Mouse (Mus musculus) embryonic fibroblast, embryonic 13.5 days (primary cell): Measurements from ENCODE around the gene Sh3gl1. TPM values are rescaled to one million over a fixed set of nuclear protein-coding genes. Genes with fewer than 3 reads are reported as not detected.

Experiments
- H3K27ac ChIP-seq: 2 replicates; pipeline ENCODE4 v1.5.1; 2012; ENCODE audit warnings: low read length, control low read depth, inconsistent platforms; ENCODE audit not compliant: insufficient read depth
- H3K4me1 ChIP-seq: 2 replicates; pipeline ENCODE4 v1.6.1; 2011; ENCODE audit warnings: low read length; ENCODE audit not compliant: control insufficient read depth, insufficient read depth
- H3K4me3 ChIP-seq: 2 replicates; pipeline ENCODE4 v1.5.1; 2011; ENCODE audit warnings: mild to moderate bottlenecking, control low read depth, low read length; ENCODE audit not compliant: insufficient read depth
- CTCF ChIP-seq: IDR thresholded peaks from 2 replicates; pipeline ENCODE4 v1.5.1; 2011; ENCODE audit warnings: mild to moderate bottlenecking, control low read depth, low read length, moderate library complexity, borderline replicate concordance; ENCODE audit not compliant: insufficient read depth
- POLR2A ChIP-seq: IDR thresholded peaks from 2 replicates; pipeline ENCODE4 v1.6.1; 2011; ENCODE audit warnings: low read depth, mild to moderate bottlenecking, control low read depth, low read length, moderate library complexity
- polyA plus RNA-seq: library from polyadenylated mRNA; stranded (reverse); fragments of >200 nt; gene quantifications from 2 replicates; pipeline ENCODE4 v1.2.4, GENCODE M21; 2011; ENCODE audit warnings: low read depth; ENCODE audit not compliant: missing spikeins, insufficient read length

Sh3gl1 gene
- polyA plus RNA-seq, 1 experiment = 105 TPM

GRCm38 (mm10) chr17:56040030-56040856, 3.8 kb upstream of the Sh3gl1 start, which contains the start of gene Chaf1a:
Chaf1a (plus strand) TSS chr17:56040439.
- H3K4me3 ChIP-seq = peak within 1 kb of the TSS; percentile 90
- TF ChIP-seq CTCF (no peak), POLR2A (peak; percentile 47; the same call in 1 of the 2 replicates)
- peaks cover 4% of the 10 kb centered on the region; the same call in 1 of the 2 replicates for H3K4me1 ChIP-seq
- H3K27ac ChIP-seq = peak within 1 kb of the TSS; percentile 59

- no peak overlapping the region for H3K27ac ChIP-seq
- H3K4me3 ChIP-seq = no peak overlapping the region
- TF ChIP-seq POLR2A = no peak
Measured at GRCm38 (mm10) chr17:56039345-56039744, 2.9 kb upstream of the Sh3gl1 start.

GRCm38 (mm10) chr17:56038583-56039261, 2.3 kb upstream of the Sh3gl1 start:
- TF ChIP-seq CTCF (no peak), POLR2A (no peak)
- Histone ChIP-seq H3K4me1 (peaks cover 7% of the 10 kb centered on the region), H3K4me3 (no peak overlapping the region), H3K27ac (no peak overlapping the region)

More at GRCm38 (mm10) chr17:56039345-56039744, 2.9 kb upstream of the Sh3gl1 start:
- peaks cover 4% of the 10 kb centered on the region; the same call in 1 of the 2 replicates for H3K4me1 ChIP-seq

- Histone ChIP-seq H3K4me1 (peaks cover 9% of the 10 kb centered on the region), H3K4me3 (peak overlapping the region; percentile 29), H3K27ac (no peak overlapping the region)
- no peak for TF ChIP-seq CTCF
- TF ChIP-seq POLR2A = no peak
Measured at GRCm38 (mm10) chr17:56036901-56037287, 459 bp upstream of the Sh3gl1 start.

GRCm38 (mm10) chr17:56035216-56035615, 1.2 kb downstream of the Sh3gl1 start:
- Histone ChIP-seq H3K4me3 (peak overlapping the region; percentile 92), H3K27ac (peak overlapping the region; percentile 80), H3K4me1 (peaks cover 23% of the 10 kb centered on the region)
- TF ChIP-seq POLR2A (no peak), CTCF (no peak)

GRCm38 (mm10) chr17:56034726-56035100, 1.7 kb downstream of the Sh3gl1 start:
- no peak for TF ChIP-seq CTCF
- no peak for TF ChIP-seq POLR2A
- peaks cover 24% of the 10 kb centered on the region for H3K4me1 ChIP-seq
- peak overlapping the region; percentile 92 for H3K4me3 ChIP-seq
- peak overlapping the region; percentile 80 for H3K27ac ChIP-seq

GRCm38 (mm10) chr17:56034040-56034725, 2.3 kb downstream of the Sh3gl1 start:
- Histone ChIP-seq H3K4me3 (peak overlapping the region; percentile 92), H3K27ac (peak overlapping the region; percentile 80), H3K4me1 (peaks cover 24% of the 10 kb centered on the region)
- TF ChIP-seq CTCF = no peak
- TF ChIP-seq POLR2A = no peak

- no peak for TF ChIP-seq POLR2A
- TF ChIP-seq CTCF = no peak
- H3K27ac ChIP-seq = peak overlapping the region; percentile 7; the same call in 1 of the 2 replicates
- H3K4me3 ChIP-seq = no peak overlapping the region
- peaks cover 27% of the 10 kb centered on the region for H3K4me1 ChIP-seq
Measured at GRCm38 (mm10) chr17:56032831-56033230, 3.6 kb downstream of the Sh3gl1 start.

GRCm38 (mm10) chr17:56032127-56032733, 4.2 kb downstream of the Sh3gl1 start:
- no peak for TF ChIP-seq CTCF
- TF ChIP-seq POLR2A = no peak
- peaks cover 30% of the 10 kb centered on the region for H3K4me1 ChIP-seq

More at GRCm38 (mm10) chr17:56032127-56032733, 4.2 kb downstream of the Sh3gl1 start:
- no peak overlapping the region for H3K4me3 ChIP-seq
- H3K27ac ChIP-seq = peak overlapping the region; percentile 72
